Mouse (Mus musculus) embryonic fibroblast, embryonic 13.5 days (primary cell): Measurements from ENCODE around the gene Cacnb3.

ENCODE experiments used
- CTCF ChIP-seq: IDR thresholded peaks from 2 replicates; pipeline ENCODE4 v1.5.1; 2011; ENCODE audit warnings: mild to moderate bottlenecking, control low read depth, low read length, moderate library complexity, borderline replicate concordance; ENCODE audit not compliant: insufficient read depth
- POLR2A ChIP-seq: IDR thresholded peaks from 2 replicates; pipeline ENCODE4 v1.6.1; 2011; ENCODE audit warnings: low read depth, mild to moderate bottlenecking, control low read depth, low read length, moderate library complexity

- TF ChIP-seq CTCF, result no peak
- TF ChIP-seq POLR2A, result no peak
These were observed 18.4 kb upstream of the Cacnb3 start for GRCm38 (mm10) chr15:98612229-98612628.
